Mouse (Mus musculus): ENCODE results near the gene Trak1.

DNA sequence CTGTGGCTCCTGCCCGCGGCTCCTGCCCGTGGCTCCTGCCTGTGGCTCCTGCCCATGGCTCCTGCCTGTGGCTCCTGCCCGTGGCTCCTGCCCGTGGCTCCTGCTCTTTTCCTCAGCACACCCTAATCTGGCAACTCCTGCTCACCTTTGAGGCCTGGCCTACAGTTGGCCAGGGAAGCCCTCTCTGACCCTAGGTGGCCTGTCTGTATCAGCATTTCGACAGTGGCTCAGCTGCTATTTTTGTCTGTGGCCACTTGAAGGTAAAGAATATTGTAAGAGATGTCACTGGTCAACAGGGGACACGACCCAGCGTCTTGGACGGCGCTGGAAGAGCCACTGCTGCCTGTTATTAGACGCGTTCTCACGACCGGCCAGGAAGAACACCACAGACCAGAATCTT, 24.7 kb downstream of the Trak1 start:
- TF ChIP-seq CTCF (conservative IDR thresholded peaks at IDR 0.05 in 1 of 2, IDR thresholded peaks at IDR 0.05 in 1 of 2; ENCODE audit: low read depth in 2 of 2, low read length in 2 of 2) (no peak), E2F4 (IDR thresholded peaks at IDR 0.05; ENCODE audit: insufficient replicate concordance, low read depth, low read length) (no peak)
